Mouse (Mus musculus) pancreas, adult 10 weeks (tissue): ENCODE data around the gene Gm10775. TPM values are rescaled to one million over a fixed set of nuclear protein-coding genes. Genes with fewer than 3 reads are reported as not detected.

Experiments
- polyA plus RNA-seq: library from polyadenylated mRNA; stranded (reverse); fragments of 350-450 nt; fragmentation: Illumina TruSeq; extraction: RNeasy Lipid Tissue Mini Kit (QIAGEN cat#74804); gene quantifications from one replicate; pipeline ENCODE4 v1.2.3, GENCODE M21; 2015; ENCODE audit warnings: low read depth, low replicate concordance; ENCODE audit not compliant: insufficient read depth

The Gm10775 gene
- polyA plus RNA-seq: not detected

DNA sequence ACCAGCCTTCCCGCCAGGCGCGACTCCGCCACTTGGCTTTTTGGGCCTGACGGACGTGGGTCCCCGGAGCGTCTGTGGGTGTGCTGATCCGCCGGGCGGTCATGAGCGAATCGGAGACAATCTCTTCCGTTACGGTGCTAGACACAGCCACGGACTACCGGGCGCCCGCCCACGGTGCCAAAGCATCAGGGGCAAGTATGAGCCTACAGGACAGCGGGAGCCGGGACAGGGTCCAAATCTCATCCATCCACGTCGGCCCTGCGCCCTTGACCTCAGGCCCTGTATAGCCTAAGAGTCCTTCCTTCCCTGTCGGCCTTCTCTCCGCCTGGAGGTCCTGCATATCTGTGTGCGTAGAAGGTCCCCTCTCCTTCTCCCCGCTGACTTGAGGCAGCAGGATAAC, at the start of gene Gm10775:
TSS of gene Gm10775 (plus strand) at position 301 of the 400 bp plus-strand sequence.

DNA sequence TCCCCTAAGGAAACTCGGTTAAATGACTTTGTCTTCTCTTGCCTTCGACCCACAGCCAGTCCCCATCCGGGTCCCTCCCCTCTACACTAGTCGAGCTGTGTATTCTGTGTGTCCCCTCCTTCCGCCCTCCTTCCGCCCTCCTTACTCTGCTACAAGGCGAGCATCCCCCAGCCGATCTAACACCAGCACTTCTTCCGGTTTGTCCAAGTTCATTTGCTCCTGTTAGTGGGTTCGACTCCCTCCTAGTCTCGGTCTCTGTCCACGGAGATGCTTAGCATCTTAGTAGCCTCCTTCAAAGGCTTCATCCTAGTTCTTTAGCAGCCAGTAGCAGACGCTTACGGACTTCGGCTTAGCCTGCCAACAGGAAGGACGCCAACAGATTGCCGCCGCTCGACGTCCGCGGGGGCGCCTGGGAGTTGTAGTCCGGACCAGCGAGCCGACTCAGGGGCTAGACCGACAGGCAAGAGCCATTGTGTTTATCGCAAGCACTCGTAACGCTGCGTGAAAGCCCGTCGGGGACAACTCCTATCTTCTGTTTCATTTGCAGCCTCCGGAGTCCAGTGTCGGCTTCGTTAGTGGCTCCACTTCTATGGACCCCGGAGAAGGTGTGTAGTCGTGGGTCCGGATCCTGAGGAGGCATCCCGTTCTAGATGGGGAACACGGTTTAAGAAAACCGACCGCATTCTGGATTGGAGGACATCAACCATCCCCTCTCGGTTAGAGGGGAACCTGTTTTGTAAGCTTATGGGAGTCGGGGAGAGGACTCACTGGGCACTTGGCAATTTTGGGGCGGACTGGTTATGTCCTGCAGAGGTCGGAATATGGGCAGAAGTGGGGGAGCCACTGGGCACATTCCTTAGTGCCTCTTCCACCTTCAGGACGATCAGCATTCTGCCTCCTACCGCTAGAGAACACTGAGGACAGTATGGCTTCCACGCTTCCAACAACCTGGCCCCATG, 19.3 kb downstream of the Gm10775 start, which contains the start of gene Zfp369:
TSS of gene Zfp369 (plus strand) at position 432 of the 959 bp plus-strand sequence.

Other genes with a start within 250 kb of the Gm10775 start
- not detected for gene Spata31d1c, start 226.5 kb upstream of the Gm10775 start, polyA plus RNA-seq
- gene Prss47, start 206.8 kb upstream of the Gm10775 start, polyA plus RNA-seq: not detected
- 5.0 TPM for gene Mfsd14b, start 146.6 kb upstream of the Gm10775 start, polyA plus RNA-seq
- gene Olfr465-ps1, start 121.5 kb upstream of the Gm10775 start, polyA plus RNA-seq: not detected
- gene Olfr466, start 109.3 kb upstream of the Gm10775 start, polyA plus RNA-seq: not detected
- gene Nlrp4f, start 53.6 kb upstream of the Gm10775 start, polyA plus RNA-seq: not detected
- 3.8 TPM for gene Zfp369, start 19.3 kb downstream of the Gm10775 start, polyA plus RNA-seq